Mouse (Mus musculus) ES-E14 (cell line): Measurements from ENCODE around the gene Map2k7.

Experiments used
- CHD2 ChIP-seq: IDR thresholded peaks from 2 replicates; pipeline ENCODE4 v1.6.1; 2014; ENCODE audit warnings: mild to moderate bottlenecking, low read depth, low read length, inconsistent platforms
- HCFC1 ChIP-seq: IDR thresholded peaks from 2 replicates; pipeline ENCODE4 v1.6.1; 2012; ENCODE audit warnings: low read length, inconsistent platforms, borderline replicate concordance; ENCODE audit not compliant: insufficient read depth
- MAFK ChIP-seq: IDR thresholded peaks from 2 replicates; pipeline ENCODE4 v1.6.1; 2014; ENCODE audit warnings: mild to moderate bottlenecking, low read depth, low read length, inconsistent platforms; ENCODE audit not compliant: insufficient read depth
- ZC3H11A ChIP-seq: IDR thresholded peaks from 2 replicates; pipeline ENCODE4 v1.6.1; 2012; ENCODE audit warnings: low read depth, mild to moderate bottlenecking, inconsistent platforms, low read length, borderline replicate concordance
- ZNF384 ChIP-seq: IDR thresholded peaks from 2 replicates; pipeline ENCODE4 v1.6.1; 2012; ENCODE audit warnings: low read depth, low read length, inconsistent platforms

GRCm38 (mm10) chr8:4192807-4193587, 45.5 kb upstream of the Map2k7 start:
- TF ChIP-seq CHD2 = peak; percentile 32; the same call in 1 of the 2 replicates
- TF ChIP-seq ZNF384 = no peak
- TF ChIP-seq ZC3H11A = peak; percentile 39; the same call in 1 of the 2 replicates
- no peak for TF ChIP-seq MAFK
- no peak for TF ChIP-seq HCFC1
